ENCODE assay signal across 25 mouse cellular contexts in the genomic region with DNA sequence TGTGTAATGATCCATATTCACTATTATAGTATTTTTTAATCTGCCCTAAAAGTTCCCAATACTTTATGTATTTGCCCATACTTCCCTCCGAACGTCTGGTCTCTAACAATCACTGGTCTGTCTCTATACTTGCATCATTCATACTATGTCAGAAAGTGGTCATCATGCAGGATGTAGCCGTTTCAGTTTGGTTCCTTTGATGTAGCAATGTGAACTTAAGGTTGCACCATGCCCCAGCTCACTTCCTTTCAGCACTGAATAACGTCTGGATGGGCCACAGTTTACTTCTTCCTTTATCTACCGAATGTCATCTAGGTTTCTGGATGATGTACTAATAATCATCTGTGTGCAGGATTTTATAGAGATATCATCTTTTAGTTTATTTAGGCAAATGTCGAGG.
DNase-seq lines count a peak whose midpoint lies in the region; ATAC-seq and TF ChIP-seq lines count a peak whose summit lies in the region.
"Had no signal": no experiment of that assay in that cellular context is flagged by ENCODE, and none has a peak within 500 bp of the region (broad histone marks: within the 10 kb centered on the region; RNA-seq: fewer than 3 reads in every experiment).

No protein-coding gene starts in this region.

- no peaks in the 10 kb centered on the region for H3K9me3 ChIP-seq in liver, postnatal 0 days (ENCODE audit: low read length)
- H3K9me3 ChIP-seq: embryonic facial prominence, embryonic 13.5 days; embryonic facial prominence, embryonic 15.5 days; forebrain, embryonic 10.5 days; forebrain, embryonic 12.5 days had no signal

- no peak overlapping the region for H3K27ac ChIP-seq in liver, postnatal 0 days (ENCODE audit: low read depth)
- H3K27ac ChIP-seq: embryonic facial prominence, embryonic 13.5 days; embryonic facial prominence, embryonic 15.5 days; forebrain, embryonic 10.5 days; forebrain, embryonic 12.5 days had no signal

- TF ChIP-seq CTCF in liver, postnatal 0 days (IDR thresholded peaks at IDR 0.05; ENCODE audit: low read depth): no peak

- H3K4me2 ChIP-seq in liver, postnatal 0 days (ENCODE audit: low read depth, low read length): no peak overlapping the region
- H3K4me2 ChIP-seq: embryonic facial prominence, embryonic 13.5 days; embryonic facial prominence, embryonic 15.5 days; forebrain, embryonic 12.5 days had no signal

- H3K27me3 ChIP-seq in liver, postnatal 0 days (ENCODE audit: insufficient read depth, low read length): no peaks in the 10 kb centered on the region
- H3K27me3 ChIP-seq: embryonic facial prominence, embryonic 13.5 days; embryonic facial prominence, embryonic 15.5 days; forebrain, embryonic 12.5 days; Patski had no signal

- H3K9ac ChIP-seq in liver, postnatal 0 days (replicated peaks): no peak overlapping the region
- H3K9ac ChIP-seq: embryonic facial prominence, embryonic 13.5 days; embryonic facial prominence, embryonic 15.5 days; forebrain, embryonic 12.5 days had no signal

- no peaks in the 10 kb centered on the region for H3K36me3 ChIP-seq in liver, postnatal 0 days (replicated peaks; ENCODE audit: insufficient read depth, low read length)
- H3K36me3 ChIP-seq: embryonic facial prominence, embryonic 13.5 days; embryonic facial prominence, embryonic 15.5 days; forebrain, embryonic 10.5 days; forebrain, embryonic 12.5 days had no signal

- no peak for DNase-seq in liver, postnatal 0 days
- DNase-seq in liver: no peak
- peak; percentile 1 for DNase-seq in c-Kit-positive CD71-negative TER-119-negative erythroid progenitor cells, embryonic 14.5 days (ENCODE audit: low read depth)
- no peak for DNase-seq in kidney, adult 11 months
- no peak for DNase-seq in heart, postnatal 25 days (ENCODE audit: low spot score)
- DNase-seq: adrenal gland, adult 8-10 months; adrenal gland, postnatal 14 days; adrenal gland, postnatal 36 days; cerebellum, adult 11 months; cerebellum, adult 18-20 months; cerebellum, adult 8-10 months; cerebellum, adult 9-11 months; cerebellum, postnatal 14 days; cerebellum, postnatal 36 days; embryo, embryonic 11 days had no signal

- ATAC-seq in liver, postnatal 0 days: peak; percentile 45
- ATAC-seq in megakaryocyte progenitor cell, adult 5-6 weeks (replicated peaks; ENCODE audit: poor library complexity): peak; percentile 84
- ATAC-seq: activated CD4-positive, CD25-positive, alpha-beta regulatory T cell, adult 4 months; forebrain, embryonic 14.5 days; forebrain, embryonic 16.5 days; Patski had no signal

- H3K4me1 ChIP-seq in liver, postnatal 0 days (ENCODE audit: insufficient read depth): no peaks in the 10 kb centered on the region
- H3K4me1 ChIP-seq: embryonic facial prominence, embryonic 13.5 days; embryonic facial prominence, embryonic 15.5 days; forebrain, embryonic 10.5 days; forebrain, embryonic 12.5 days had no signal

- no peak overlapping the region for H3K4me3 ChIP-seq in liver, postnatal 0 days (ENCODE audit: low read depth, low read length)
- H3K4me3 ChIP-seq: embryonic facial prominence, embryonic 13.5 days; embryonic facial prominence, embryonic 15.5 days; erythroblast, embryonic 14.5 days; forebrain, embryonic 10.5 days; forebrain, embryonic 12.5 days had no signal

- intact Hi-C loops in heart, postnatal 25 days (cut with DNase I): no loop called here

- no peak for TF ChIP-seq EP300 in liver, postnatal 0 days (IDR thresholded peaks at IDR 0.05; ENCODE audit: low read depth)

- 59% methylated on average over 6 of the region's 6 CpGs for WGBS in liver, postnatal 0 days (ENCODE audit: insufficient replicate concordance)
